Mouse (Mus musculus): Measurements from ENCODE around the gene Tmem115. TPM values are rescaled to one million over a fixed set of nuclear protein-coding genes. Genes with fewer than 3 reads are reported as not detected.

Tmem115 gene
- polyA plus RNA-seq (2011; ENCODE audit: insufficient read depth, insufficient read length, low read depth, missing spikeins), result 10.7 and 11.6 TPM in 2 replicates

DNA sequence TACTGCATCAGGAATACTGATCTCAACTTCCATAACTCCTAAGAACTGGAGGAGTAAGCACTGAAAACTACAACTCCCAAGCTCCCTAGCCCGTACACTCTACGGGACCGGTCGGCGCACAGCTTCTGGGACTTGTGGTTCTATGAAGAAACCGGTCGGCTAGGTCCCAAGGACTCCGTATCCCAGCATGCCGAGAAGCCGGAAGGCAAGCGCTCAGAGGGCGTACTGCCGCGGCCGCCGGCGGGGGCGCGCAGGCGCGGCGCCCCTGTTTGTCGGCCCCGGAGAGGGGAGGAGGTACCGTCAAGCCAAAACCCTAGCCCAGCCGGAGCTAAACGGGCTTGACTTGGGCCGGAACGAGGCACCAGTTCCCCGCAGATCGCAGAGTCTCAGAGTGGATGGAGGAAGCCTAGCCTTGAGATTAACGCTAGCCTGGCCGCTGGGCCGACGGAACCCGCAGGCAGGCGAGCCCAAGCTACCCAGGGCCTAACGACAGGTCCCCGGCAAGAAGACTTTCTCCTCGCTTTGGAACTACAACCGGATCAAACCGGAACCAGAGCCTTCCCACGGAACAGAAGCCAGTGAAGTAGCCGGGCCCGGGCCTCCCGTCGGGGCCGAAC, at the start of gene Tmem115:
TSS of gene Tmem115 (plus strand) at position 155 of the 617 bp plus-strand sequence.
- peaks cover 9% of the 10 kb centered on the region for H3K36me3 ChIP-seq (ENCODE audit: control insufficient read depth, insufficient read depth, low read length, poor library complexity, severe bottlenecking)
- no peaks in the 10 kb centered on the region for H3K27me3 ChIP-seq (ENCODE audit: control insufficient read depth, insufficient read depth, low read length, poor library complexity, severe bottlenecking)
- no peaks in the 10 kb centered on the region for H3K9me3 ChIP-seq (replicated peaks; ENCODE audit: control insufficient read depth, insufficient read depth, low read length, poor library complexity, severe bottlenecking)
- peak within 1 kb of the TSS; percentile 55 for H3K9ac ChIP-seq (ENCODE audit: low read depth, poor library complexity, severe bottlenecking)
- H3K27ac ChIP-seq (ENCODE audit: insufficient read depth, low read length), result no peak within 1 kb of the TSS; the same call in 1 of the 2 replicates
- H3K4me3 ChIP-seq (ENCODE audit: low read depth, low read length), result peak within 1 kb of the TSS; percentile 85
- no peak for TF ChIP-seq EP300 (IDR thresholded peaks at IDR 0.05; ENCODE audit: insufficient read depth, low read depth, low read length)
- TF ChIP-seq POLR2A (IDR thresholded peaks at IDR 0.05; ENCODE audit: insufficient read depth, low read length), result no peak
- TF ChIP-seq CTCF (IDR thresholded peaks at IDR 0.05; ENCODE audit: low read depth, low read length), result no peak
- H3K4me1 ChIP-seq (ENCODE audit: control insufficient read depth, insufficient read depth, low read length), result no peaks in the 10 kb centered on the region

DNA sequence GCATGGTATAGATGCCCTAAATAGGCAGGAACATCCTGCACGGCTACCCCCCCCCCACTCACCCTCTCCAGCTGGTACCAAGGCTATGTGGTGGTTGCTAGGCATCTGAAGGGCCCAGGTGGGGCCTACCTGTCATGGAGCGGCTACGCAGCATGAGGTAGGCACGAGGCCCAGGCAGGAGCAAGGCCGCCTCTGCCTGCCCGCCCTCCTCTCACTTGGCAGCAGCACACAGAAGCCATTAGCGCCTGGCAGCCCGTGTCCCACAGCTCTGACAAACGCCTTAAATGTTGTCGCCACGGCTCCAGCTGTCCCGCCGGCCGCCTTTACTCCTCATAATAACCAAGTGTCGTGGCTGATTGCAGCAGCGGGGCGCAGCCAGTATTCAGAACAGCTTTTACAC, 49.4 kb upstream of the Tmem115 start:
- no peak overlapping the region for H3K27ac ChIP-seq (ENCODE audit: insufficient read depth, low read length)
- no peak overlapping the region for H3K9ac ChIP-seq (ENCODE audit: low read depth, poor library complexity, severe bottlenecking)
- H3K36me3 ChIP-seq (ENCODE audit: control insufficient read depth, insufficient read depth, low read length, poor library complexity, severe bottlenecking), result no peaks in the 10 kb centered on the region
- H3K4me3 ChIP-seq (ENCODE audit: low read depth, low read length), result no peak overlapping the region
- no peak for TF ChIP-seq POLR2A (IDR thresholded peaks at IDR 0.05; ENCODE audit: insufficient read depth, low read length)
- TF ChIP-seq CTCF (IDR thresholded peaks at IDR 0.05; ENCODE audit: low read depth, low read length), result no peak
- TF ChIP-seq EP300 (IDR thresholded peaks at IDR 0.05; ENCODE audit: insufficient read depth, low read depth, low read length), result no peak
- H3K27me3 ChIP-seq (ENCODE audit: control insufficient read depth, insufficient read depth, low read length, poor library complexity, severe bottlenecking), result no peaks in the 10 kb centered on the region
- no peaks in the 10 kb centered on the region for H3K9me3 ChIP-seq (replicated peaks; ENCODE audit: control insufficient read depth, insufficient read depth, low read length, poor library complexity, severe bottlenecking)
- peaks cover 2% of the 10 kb centered on the region for H3K4me1 ChIP-seq (ENCODE audit: control insufficient read depth, insufficient read depth, low read length)

DNA sequence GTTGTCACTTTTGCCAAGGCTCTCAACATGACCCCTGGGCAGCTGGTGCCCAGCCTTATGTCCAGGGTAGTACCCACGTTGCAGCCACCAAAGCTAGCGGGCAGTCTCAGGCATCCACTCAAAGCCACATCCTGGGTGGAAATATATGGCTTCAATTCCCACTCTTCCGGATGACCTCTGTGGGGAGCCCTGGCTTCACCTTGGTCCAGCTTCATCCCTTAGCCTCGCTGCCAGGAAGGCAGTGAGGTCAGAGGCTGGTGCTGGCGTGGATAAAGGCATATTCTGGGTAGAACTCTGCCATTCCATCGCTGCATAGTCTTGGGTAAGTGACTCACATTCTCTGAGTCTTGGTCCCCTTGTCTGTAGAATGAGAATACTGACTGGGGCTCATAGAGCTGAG, 49.0 kb upstream of the Tmem115 start:
- H3K27ac ChIP-seq (ENCODE audit: insufficient read depth, low read length), result no peak overlapping the region
- peaks cover 2% of the 10 kb centered on the region for H3K4me1 ChIP-seq (ENCODE audit: control insufficient read depth, insufficient read depth, low read length)
- H3K27me3 ChIP-seq (ENCODE audit: control insufficient read depth, insufficient read depth, low read length, poor library complexity, severe bottlenecking), result no peaks in the 10 kb centered on the region
- H3K9ac ChIP-seq (ENCODE audit: low read depth, poor library complexity, severe bottlenecking), result no peak overlapping the region
- H3K4me3 ChIP-seq (ENCODE audit: low read depth, low read length), result no peak overlapping the region
- no peaks in the 10 kb centered on the region for H3K9me3 ChIP-seq (replicated peaks; ENCODE audit: control insufficient read depth, insufficient read depth, low read length, poor library complexity, severe bottlenecking)
- no peak for TF ChIP-seq CTCF (IDR thresholded peaks at IDR 0.05; ENCODE audit: low read depth, low read length)
- TF ChIP-seq POLR2A (IDR thresholded peaks at IDR 0.05; ENCODE audit: insufficient read depth, low read length), result no peak
- H3K36me3 ChIP-seq (ENCODE audit: control insufficient read depth, insufficient read depth, low read length, poor library complexity, severe bottlenecking), result no peaks in the 10 kb centered on the region

DNA sequence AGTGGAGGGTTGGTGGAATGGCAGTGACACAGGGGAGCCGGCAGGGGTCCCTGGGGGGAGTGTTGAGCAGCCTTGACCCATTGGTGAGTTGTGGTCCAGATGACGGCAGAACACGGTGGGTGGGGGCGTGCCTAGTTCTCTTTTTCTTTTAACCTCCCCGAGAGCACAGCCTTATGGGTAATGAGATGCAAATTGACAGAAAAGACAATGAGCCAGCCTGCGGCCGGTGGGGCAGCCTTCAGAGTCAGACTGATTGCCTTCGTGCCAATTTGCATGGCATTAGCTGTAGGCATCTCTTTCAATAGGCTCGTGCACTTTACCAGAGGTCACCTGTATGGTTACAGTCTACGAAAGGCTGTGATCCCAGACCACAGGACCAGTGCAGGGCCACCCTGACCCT, 47.7 kb upstream of the Tmem115 start:
- Histone ChIP-seq H3K9ac (ENCODE audit: low read depth, poor library complexity, severe bottlenecking) (no peak overlapping the region), H3K27me3 (ENCODE audit: control insufficient read depth, insufficient read depth, low read length, poor library complexity, severe bottlenecking) (no peaks in the 10 kb centered on the region), H3K36me3 (ENCODE audit: control insufficient read depth, insufficient read depth, low read length, poor library complexity, severe bottlenecking) (no peaks in the 10 kb centered on the region), H3K9me3 (replicated peaks; ENCODE audit: control insufficient read depth, insufficient read depth, low read length, poor library complexity, severe bottlenecking) (no peaks in the 10 kb centered on the region), H3K4me3 (ENCODE audit: low read depth, low read length) (no peak overlapping the region), H3K27ac (ENCODE audit: insufficient read depth, low read length) (no peak overlapping the region), H3K4me1 (ENCODE audit: control insufficient read depth, insufficient read depth, low read length) (no peaks in the 10 kb centered on the region)
- TF ChIP-seq CTCF (IDR thresholded peaks at IDR 0.05; ENCODE audit: low read depth, low read length), result no peak
- no peak for TF ChIP-seq EP300 (IDR thresholded peaks at IDR 0.05; ENCODE audit: insufficient read depth, low read depth, low read length)
- no peak for TF ChIP-seq POLR2A (IDR thresholded peaks at IDR 0.05; ENCODE audit: insufficient read depth, low read length)

DNA sequence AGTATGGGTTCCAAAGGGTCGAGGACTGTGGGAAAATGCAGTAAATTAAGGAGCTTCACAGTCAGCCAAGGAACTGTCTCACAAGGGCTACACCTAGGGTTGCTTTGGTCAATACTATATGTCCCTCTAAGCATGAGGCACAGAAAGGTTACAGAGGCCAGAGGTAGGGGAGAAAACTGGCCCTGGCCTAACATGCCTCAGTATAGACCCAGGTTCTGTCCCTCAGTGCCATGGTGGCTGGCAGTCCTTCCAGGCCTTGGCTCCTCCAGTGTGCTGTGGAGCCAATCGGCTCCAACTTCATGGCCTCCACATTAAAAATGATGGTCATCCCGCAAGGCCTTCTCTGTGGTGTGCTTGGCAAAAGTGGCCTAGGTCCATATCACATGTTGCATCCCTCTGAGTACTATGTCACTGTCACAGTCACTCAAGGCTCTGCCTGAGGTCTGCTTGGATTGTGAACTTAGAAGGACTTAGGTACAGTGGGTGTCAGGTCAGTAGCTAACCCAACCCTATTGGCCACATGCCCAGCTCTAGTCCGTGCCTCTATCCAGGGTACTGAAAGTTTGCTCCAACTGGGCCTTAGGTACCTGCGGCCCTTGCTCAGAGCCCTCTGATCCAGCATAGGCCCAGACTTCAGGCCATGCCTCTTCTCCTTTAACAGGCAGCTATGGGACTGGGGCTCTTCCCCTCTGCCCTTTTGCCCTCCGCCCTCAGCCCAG, 47.1 kb upstream of the Tmem115 start:
- TF ChIP-seq POLR2A (IDR thresholded peaks at IDR 0.05; ENCODE audit: insufficient read depth, low read length) (no peak), EP300 (IDR thresholded peaks at IDR 0.05; ENCODE audit: insufficient read depth, low read depth, low read length) (no peak), CTCF (IDR thresholded peaks at IDR 0.05; ENCODE audit: low read depth, low read length) (no peak)
- no peak overlapping the region for H3K9ac ChIP-seq (ENCODE audit: low read depth, poor library complexity, severe bottlenecking)
- no peak overlapping the region for H3K27ac ChIP-seq (ENCODE audit: insufficient read depth, low read length)
- no peaks in the 10 kb centered on the region for H3K9me3 ChIP-seq (replicated peaks; ENCODE audit: control insufficient read depth, insufficient read depth, low read length, poor library complexity, severe bottlenecking)
- H3K36me3 ChIP-seq (ENCODE audit: control insufficient read depth, insufficient read depth, low read length, poor library complexity, severe bottlenecking), result no peaks in the 10 kb centered on the region
- no peaks in the 10 kb centered on the region for H3K4me1 ChIP-seq (ENCODE audit: control insufficient read depth, insufficient read depth, low read length)
- no peak overlapping the region for H3K4me3 ChIP-seq (ENCODE audit: low read depth, low read length)
- no peaks in the 10 kb centered on the region for H3K27me3 ChIP-seq (ENCODE audit: control insufficient read depth, insufficient read depth, low read length, poor library complexity, severe bottlenecking)

DNA sequence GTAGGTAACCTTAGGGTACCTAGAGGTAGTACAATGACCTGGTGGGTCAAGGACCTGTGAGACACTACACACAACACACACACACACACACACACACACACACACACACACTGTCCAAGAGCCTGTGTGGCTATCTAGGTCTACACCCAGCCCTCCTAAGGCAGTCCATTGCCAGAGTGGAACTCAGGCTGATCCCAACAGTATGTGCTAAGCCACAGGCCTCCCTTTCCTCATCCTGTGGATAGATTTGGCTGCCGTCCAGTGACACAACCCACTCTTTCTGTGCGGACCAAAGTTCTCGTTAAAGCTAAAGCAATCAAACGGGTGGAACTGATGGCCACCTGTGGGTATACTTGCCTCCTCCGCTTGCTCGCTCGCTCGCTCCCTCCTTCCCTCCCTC, 43.6 kb upstream of the Tmem115 start:
- no peak overlapping the region for H3K27ac ChIP-seq (ENCODE audit: insufficient read depth, low read length)
- H3K9ac ChIP-seq (ENCODE audit: low read depth, poor library complexity, severe bottlenecking), result no peak overlapping the region
- H3K4me3 ChIP-seq (ENCODE audit: low read depth, low read length), result no peak overlapping the region
- H3K4me1 ChIP-seq (ENCODE audit: control insufficient read depth, insufficient read depth, low read length), result no peaks in the 10 kb centered on the region
- no peaks in the 10 kb centered on the region for H3K36me3 ChIP-seq (ENCODE audit: control insufficient read depth, insufficient read depth, low read length, poor library complexity, severe bottlenecking)
- H3K27me3 ChIP-seq (ENCODE audit: control insufficient read depth, insufficient read depth, low read length, poor library complexity, severe bottlenecking), result no peaks in the 10 kb centered on the region
- H3K9me3 ChIP-seq (replicated peaks; ENCODE audit: control insufficient read depth, insufficient read depth, low read length, poor library complexity, severe bottlenecking), result no peaks in the 10 kb centered on the region
- TF ChIP-seq EP300 (IDR thresholded peaks at IDR 0.05; ENCODE audit: insufficient read depth, low read depth, low read length) (no peak), POLR2A (IDR thresholded peaks at IDR 0.05; ENCODE audit: insufficient read depth, low read length) (no peak), CTCF (IDR thresholded peaks at IDR 0.05; ENCODE audit: low read depth, low read length) (no peak)
